Mouse (Mus musculus) heart, adult 2 months (tissue): ENCODE measurements at regions not wholly inside any gene's neighbourhood (a gene's known extent, or its start where the extent isn't known, plus 50 kb on each side); places are given as distances from the start of the nearest gene placed in this dataset.

Source experiments
- CTCF ChIP-seq: fragments of 200-600 bp; IDR thresholded peaks from 2 replicates; pipeline ENCODE4 v1.8.1; 2022; ENCODE audit warnings: antibody characterized with exemption, mild to moderate bottlenecking, moderate library complexity
- EP300 ChIP-seq: fragments of 200-500 bp; IDR thresholded peaks from 2 replicates; pipeline ENCODE4 v1.6.1; 2011; ENCODE audit warnings: low read depth, low read length, control low read depth; ENCODE audit not compliant: insufficient read depth
- POLR2A ChIP-seq: fragments of 200-500 bp; IDR thresholded peaks from 2 replicates; pipeline ENCODE4 v1.6.1; 2011; ENCODE audit warnings: mild to moderate bottlenecking, low read depth, low read length, control low read depth; ENCODE audit not compliant: insufficient read depth

DNA sequence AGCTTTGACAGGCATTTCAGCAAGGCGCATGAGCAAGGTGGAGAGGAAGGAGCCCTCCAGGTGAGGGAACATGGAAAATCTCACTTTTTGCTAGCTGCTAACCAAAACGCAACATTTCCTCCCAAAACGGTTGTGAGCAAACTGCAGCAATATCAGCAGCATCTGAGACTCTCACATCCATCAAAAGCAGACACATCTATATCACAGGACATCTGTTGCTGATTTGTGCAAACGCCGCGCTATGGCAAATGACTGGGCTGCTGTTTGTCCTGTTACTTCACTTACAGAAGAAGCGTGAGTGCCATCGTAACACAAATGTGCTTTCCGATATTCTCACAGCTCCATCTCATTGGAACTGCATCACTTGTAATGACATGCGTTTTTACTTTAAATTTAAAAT, 73.5 kb upstream of the Tsc22d1 start:
- TF ChIP-seq POLR2A (no peak), CTCF (no peak), EP300 (no peak)
